Mouse (Mus musculus): ENCODE measurements around the gene Arhgef10l.
A peak's percentile ranks its signal among the peaks of the same experiment; 100 is the strongest.
"Not testable (repeated sequence)": the region's sequence is repeated elsewhere in the genome, so short reads cannot be mapped to it uniquely, and the experiment has no call there.

Gene Arhgef10l

DNA sequence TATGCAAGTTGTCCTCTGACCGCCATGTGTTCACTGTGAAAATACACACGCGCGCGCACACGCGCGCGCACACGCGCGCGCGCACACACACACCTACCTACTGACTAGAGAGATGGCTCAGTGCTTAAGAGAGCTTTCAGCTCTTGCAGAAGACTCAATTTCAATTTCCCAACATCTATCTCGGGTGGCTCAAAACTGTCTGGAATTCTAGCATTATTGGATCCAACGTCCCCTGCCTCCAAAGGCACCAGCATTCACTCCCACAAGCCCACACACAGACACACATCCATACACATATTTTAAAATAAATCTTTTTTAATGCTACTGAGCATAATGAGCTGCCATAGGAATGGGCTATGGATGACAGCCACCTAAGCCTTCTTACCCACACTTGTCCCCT, 89.2 kb downstream of the Arhgef10l start:
- DNase-seq (ENCODE audit: low spot score in 2 of 2): no peak

GRCm38 (mm10) chr4:140574863-140575262, 90.9 kb downstream of the Arhgef10l start:
- DNase-seq (ENCODE audit: low spot score in 2 of 2): not testable (repeated sequence)

DNA sequence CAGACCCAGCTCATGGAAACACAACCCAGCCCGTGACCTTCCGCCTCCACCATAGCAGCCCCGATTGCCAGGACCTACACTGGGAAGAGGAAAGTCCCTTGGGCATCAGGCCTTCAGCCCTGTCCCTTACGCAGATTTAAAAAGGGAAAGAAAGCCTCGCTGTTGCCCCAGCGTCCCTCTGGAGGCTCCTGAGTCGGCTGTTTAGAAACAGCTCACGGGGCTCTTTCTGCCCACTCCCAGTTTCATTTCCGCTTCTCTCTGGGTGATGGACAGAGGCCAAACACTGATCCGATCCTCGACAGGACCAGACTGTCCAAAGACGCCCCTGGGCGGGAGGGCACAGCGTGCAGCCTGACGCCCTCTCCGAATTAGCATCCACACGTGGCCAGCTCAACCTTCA, 93.4 kb downstream of the Arhgef10l start:
- DNase-seq (ENCODE audit: low spot score in 2 of 2): no peak

- no peak for DNase-seq (ENCODE audit: low spot score in 2 of 2)
Observed at GRCm38 (mm10) chr4:140569394-140569793, 96.4 kb downstream of the Arhgef10l start.

DNA sequence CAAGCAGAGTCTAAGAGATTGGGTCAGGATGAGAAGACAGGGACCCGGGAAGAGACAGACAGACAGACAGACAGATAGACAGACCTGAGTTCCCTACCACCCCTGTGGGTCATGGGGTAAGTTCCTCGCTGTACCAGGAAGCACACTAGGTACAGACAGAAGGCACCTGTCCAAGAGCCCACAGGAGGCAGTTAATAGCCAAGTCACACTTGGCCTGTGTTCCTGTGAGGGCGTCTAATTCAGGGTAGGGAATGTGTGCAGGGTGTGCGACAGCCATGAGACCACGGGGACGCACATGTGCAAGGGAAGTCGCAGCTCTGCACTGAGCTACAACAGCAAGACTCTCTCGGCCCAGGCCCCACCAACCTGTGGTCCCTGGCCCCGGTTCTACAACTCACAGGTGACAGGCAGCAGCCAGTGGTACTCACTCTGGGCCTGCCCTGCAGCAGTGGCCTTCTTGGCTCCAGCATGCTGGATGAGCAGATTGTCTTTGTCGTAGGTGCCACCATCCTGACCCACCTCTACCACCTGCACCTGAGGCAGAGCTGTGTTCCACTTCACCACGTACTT, 97.8 kb downstream of the Arhgef10l start:
- no peak for DNase-seq (ENCODE audit: low spot score in 2 of 2)

DNA sequence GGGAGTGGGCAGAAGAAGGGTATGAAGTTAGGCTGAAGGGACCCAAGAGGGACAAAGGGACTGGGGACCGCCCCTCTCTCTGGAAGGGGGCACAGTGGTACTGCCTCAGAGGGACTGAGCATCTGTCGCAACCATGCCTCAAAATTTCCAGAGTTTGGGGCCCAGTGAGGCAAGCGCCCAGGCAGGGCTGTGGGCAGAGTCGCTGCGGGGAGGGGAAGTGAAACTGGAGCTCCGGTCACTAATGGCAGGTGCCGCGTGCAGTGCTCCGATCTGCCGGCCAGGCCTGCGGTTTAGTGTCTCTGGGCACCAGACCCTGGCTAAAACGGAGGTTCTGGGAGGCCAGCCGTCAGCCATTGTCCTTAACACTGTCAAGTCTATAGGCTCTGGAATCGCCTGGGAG, 99.0 kb downstream of the Arhgef10l start:
- peak in 1 of 2 experiments; percentile 30 for DNase-seq (ENCODE audit: low spot score in 2 of 2)

- not testable (repeated sequence) for DNase-seq (ENCODE audit: low spot score in 2 of 2)
Observed at GRCm38 (mm10) chr4:140564459-140564858, 101.4 kb downstream of the Arhgef10l start.

GRCm38 (mm10) chr4:140562461-140563178, 103.2 kb downstream of the Arhgef10l start:
- DNase-seq (ENCODE audit: low spot score in 2 of 2): no peak

DNA sequence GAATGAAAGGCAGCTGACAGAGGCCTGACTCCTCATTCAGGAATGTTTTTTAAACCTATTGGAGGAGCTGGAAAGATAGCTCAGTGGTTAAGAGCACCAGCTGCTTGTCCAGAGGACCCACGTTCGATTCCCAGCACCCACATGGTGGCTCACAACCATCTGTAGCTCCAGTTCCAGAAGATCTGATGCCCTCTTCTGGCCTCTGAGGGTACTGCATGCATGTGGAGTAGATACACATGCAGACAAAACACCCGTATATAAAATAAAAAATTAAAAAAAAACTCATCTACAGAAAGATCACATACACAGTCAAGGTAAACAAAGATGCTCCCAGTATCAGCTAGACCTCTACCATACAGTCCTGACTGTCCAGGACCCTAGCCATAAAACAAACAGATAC, 104.1 kb downstream of the Arhgef10l start:
- no peak for DNase-seq (ENCODE audit: low spot score in 2 of 2)

DNA sequence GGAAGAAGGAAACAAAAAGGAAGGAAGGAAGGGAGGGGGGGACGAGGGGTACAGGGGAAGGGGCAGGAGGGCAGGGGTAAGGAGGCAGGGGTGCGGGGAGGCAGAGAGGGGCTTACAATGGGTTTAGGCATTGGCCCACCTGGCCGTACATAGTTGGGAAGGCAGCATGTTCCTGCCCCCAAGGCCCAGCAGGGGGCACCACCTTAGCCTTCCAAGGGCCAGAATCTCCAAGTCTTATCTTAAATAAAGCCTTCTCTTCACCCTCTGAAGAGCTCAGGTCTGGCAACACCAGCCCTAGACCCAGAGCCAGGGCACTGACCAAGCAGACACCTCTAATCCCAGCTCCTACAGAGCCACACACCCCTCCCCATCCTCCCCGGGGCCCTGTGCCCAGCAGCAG, 106.0 kb downstream of the Arhgef10l start:
- no peak for DNase-seq (ENCODE audit: low spot score in 2 of 2)

GRCm38 (mm10) chr4:140558193-140558592, 107.6 kb downstream of the Arhgef10l start:
- DNase-seq (ENCODE audit: low spot score in 2 of 2): no peak

GRCm38 (mm10) chr4:140556561-140556960, 109.3 kb downstream of the Arhgef10l start:
- DNase-seq (ENCODE audit: low spot score in 2 of 2): no peak

DNA sequence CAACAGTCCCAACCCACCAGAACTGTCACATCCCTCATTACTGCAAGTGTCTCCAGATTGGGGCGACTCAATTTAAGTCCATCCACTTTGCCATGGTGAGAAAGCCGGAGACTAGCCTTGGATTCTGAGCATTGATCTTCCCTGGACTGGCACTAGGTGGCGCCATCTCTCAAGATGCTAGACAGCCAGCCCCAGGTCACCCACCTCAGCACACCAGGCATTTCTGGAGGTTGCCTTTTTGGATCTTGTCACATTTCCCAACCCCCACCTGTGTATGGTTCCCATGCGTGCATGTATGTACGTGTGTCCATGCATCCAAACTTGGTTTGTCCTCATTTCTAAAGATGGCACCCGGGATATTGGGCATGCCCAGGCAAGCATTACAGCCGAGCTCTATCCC, 110.5 kb downstream of the Arhgef10l start:
- DNase-seq (ENCODE audit: low spot score in 2 of 2): no peak

- DNase-seq (ENCODE audit: low spot score in 2 of 2): no peak
Observed at GRCm38 (mm10) chr4:140554552-140554951, 111.3 kb downstream of the Arhgef10l start.

DNA sequence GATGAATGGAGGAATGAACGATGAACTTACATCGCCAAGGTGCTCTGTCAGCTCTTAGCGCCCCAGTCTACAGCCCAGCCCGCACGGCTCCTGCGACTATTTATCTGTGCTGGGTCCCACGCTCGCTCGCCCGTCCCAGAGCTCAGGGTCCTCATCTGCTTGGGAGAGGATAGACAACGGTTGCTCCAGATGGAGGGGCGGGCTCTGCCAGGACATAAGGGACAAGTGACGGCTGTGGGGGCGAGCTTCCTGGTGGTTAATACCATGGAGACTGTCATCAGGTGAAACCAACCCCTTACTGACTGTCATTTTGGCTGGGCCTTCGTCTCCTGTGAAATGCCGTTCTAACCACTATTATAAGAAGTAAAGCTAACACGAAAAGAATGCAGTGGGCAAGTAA, 114.0 kb downstream of the Arhgef10l start:
- DNase-seq (ENCODE audit: low spot score in 2 of 2): no peak

- DNase-seq (ENCODE audit: low spot score in 2 of 2): no peak
Observed at GRCm38 (mm10) chr4:140550670-140551069, 115.1 kb downstream of the Arhgef10l start.

GRCm38 (mm10) chr4:140549975-140550374, 115.8 kb downstream of the Arhgef10l start:
- DNase-seq (ENCODE audit: low spot score in 2 of 2): no peak

DNA sequence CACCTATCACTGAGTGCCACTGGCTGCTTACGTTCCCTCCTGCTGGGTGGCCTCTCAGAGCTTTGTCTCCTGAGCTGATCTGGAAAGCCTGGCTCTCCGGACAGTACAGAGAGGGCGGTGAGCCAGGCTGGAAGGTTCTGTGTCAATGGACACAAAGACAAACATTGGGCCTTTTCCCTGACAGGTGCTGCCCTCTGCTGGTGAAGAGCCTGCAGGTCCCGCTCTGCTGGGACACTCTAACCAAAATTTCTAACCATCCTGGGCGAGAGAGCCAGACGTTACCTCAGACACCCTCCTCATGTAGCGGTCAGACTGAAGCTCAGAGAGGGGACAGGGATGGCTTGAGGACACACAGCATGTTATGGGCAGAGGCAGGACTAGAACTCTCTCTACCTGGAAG, 118.3 kb downstream of the Arhgef10l start:
- peak; percentile 47 to 79 for DNase-seq (ENCODE audit: low spot score in 2 of 2)

DNA sequence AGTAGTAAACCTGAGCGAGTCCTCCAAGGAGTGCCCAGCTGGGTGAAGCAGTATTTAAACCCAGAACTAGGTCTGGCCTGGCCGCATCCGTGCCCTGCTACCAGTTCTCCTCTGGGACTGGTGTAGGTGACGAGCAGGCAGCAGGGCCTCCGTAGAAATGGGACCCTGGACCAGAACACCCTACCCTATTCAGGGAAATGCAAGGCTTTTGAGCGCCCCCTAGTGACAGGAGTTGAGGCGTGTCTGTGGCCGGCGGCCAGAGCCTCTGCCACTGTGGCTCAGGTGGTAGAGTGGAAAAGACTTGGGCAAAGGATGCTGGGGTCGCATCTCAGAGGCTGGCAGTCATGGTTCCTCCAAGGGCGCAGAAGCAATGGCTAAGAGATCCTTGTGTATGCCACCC, 126.7 kb downstream of the Arhgef10l start:
- peak in 1 of 2 experiments; percentile 72 for DNase-seq (ENCODE audit: low spot score in 2 of 2)

DNA sequence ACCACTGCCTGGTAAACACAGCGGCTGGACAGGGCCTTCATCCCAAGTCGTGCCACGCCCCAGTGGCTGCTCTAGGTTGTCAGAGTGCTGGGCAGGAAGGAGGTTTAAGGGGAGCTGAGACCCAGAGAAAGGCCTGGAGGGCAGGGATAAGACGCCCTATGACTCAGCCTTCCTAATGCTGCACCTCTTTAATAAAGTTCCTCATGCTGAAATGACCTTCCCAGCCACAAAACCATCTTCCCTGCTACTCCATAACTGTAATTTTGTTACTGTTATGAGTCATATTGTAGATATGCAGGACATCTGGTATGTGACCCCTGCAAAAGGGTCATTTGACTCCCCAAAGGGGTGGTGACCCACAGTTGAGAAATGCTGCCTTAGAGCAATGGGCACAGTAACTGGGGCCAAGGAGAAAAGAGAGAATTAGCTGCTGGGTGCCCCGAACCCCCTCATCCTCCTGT, 128.2 kb downstream of the Arhgef10l start:
- DNase-seq (ENCODE audit: low spot score in 2 of 2): no peak

DNA sequence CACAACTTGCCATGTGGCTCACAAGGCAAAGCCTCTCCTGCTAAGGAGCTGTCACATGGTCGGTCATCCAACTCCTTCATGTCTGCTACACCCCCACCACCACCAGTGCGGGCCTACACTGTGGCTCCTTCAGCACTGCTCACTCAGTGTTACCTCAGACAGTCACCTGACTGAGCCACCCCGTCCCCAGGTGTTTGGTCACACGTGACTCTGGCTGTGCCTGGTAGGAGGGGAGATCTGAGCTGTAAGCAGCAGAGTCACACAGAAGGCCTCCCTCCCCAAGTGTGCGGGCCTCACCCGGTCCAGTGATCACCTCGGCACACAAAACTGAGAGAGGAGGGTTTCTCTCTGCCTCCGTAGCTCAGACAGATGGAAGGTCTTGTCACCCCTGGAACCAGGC, 130.5 kb downstream of the Arhgef10l start:
- DNase-seq (ENCODE audit: low spot score in 2 of 2): no peak

DNA sequence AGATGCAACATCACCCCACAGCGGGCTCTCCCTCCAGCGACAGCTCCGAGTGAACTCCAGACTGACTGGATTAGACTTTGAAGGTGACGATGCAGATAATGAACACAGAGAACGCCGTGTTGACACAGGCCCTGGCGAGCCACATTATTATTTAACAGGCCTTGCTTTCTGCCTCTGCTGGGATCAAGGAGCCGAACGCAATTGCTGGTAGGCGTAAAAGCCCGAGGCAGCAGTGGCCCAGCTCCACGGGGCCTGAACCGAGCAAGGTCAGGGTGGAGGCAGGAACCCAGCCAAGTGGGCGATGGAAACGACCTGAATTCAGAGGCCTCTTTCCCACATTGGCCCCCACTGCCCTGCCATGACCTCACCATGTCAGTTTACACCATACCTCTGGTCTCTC, 133.5 kb downstream of the Arhgef10l start:
- no peak for DNase-seq (ENCODE audit: low spot score in 2 of 2)

DNA sequence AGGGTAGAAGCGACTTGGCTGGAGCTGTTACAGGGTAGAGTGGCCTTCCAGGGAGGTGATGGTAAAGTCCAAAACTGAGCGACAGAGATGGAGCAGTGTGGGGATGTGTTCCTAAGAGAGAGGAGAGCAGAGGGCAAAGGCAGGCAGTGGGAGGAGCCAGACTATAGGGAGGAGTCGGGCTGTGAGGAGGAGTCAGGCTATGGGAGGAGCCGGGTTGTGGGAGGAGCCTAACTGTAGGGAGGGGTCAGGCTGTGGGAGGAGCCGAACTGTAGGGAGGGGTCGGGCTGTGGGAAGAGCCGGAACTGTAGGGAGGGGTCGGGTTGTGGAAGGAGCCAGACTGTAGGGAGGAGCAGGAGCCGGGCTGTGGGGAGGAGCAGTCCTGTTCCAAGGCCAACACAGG, 134.8 kb downstream of the Arhgef10l start:
- DNase-seq (ENCODE audit: low spot score in 2 of 2): no peak

- no peak for DNase-seq (ENCODE audit: low spot score in 2 of 2)
Observed at GRCm38 (mm10) chr4:140529735-140530134, 136.1 kb downstream of the Arhgef10l start.
